Mouse (Mus musculus): Measurements from ENCODE around the gene Thrb. TPM values are rescaled to one million over a fixed set of nuclear protein-coding genes. Genes with fewer than 3 reads are reported as not detected.

Gene Thrb
- total and polyA plus RNA-seq, 3 experiments: not detected

- Histone ChIP-seq H3K9ac (ENCODE audit: control insufficient read depth, low read depth, low read length, poor library complexity, severe bottlenecking) (no peak overlapping the region), H3K79me2 (ENCODE audit: control insufficient read depth, insufficient read depth, low read length, poor library complexity) (no peaks in the 10 kb centered on the region), H3K36me3 (ENCODE audit: control insufficient read depth in 1 of 2, insufficient read depth in 2 of 2, low read length in 2 of 2) (no peaks in the 10 kb centered on the region), H3K9me3 (replicated peaks; ENCODE audit: insufficient read depth, low read length) (no peaks in the 10 kb centered on the region), H3K4me3 (ENCODE audit: control insufficient read depth in 1 of 2, insufficient read depth in 1 of 2, low read depth in 2 of 2, low read length in 2 of 2) (no peak overlapping the region), H3K4me1 (ENCODE audit: control insufficient read depth in 1 of 2, insufficient read depth in 2 of 2, low read length in 2 of 2) (no peaks in the 10 kb centered on the region), H3K27me3 (ENCODE audit: control insufficient read depth in 1 of 2, insufficient read depth in 2 of 2, low read length in 2 of 2) (no peaks in the 10 kb centered on the region), H3K27ac (ENCODE audit: control insufficient read depth, low read depth, low read length) (no peak overlapping the region)
- DNase-seq (ENCODE audit: low read depth, low spot score): no peak
- no peak for TF ChIP-seq ELF1 (IDR thresholded peaks at IDR 0.05; ENCODE audit: low read depth, low read length)
- TF ChIP-seq MAZ (IDR thresholded peaks at IDR 0.05; ENCODE audit: low read depth, low read length): no peak
- TF ChIP-seq NELFE (IDR thresholded peaks at IDR 0.05; ENCODE audit: low read depth, low read length): no peak
- no peak for TF ChIP-seq CTCF (IDR thresholded peaks at IDR 0.05 in 2 of 3, conservative IDR thresholded peaks at IDR 0.05 in 1 of 3; ENCODE audit: control insufficient read depth in 1 of 3, insufficient read depth in 1 of 3, low read depth in 2 of 3, low read length in 3 of 3, poor library complexity in 1 of 3, severe bottlenecking in 1 of 3)
- no peak for TF ChIP-seq TBP (IDR thresholded peaks at IDR 0.05; ENCODE audit: low read depth, low read length)
- no peak for TF ChIP-seq GATA1 (IDR thresholded peaks at IDR 0.05; ENCODE audit: low read depth, low read length)
- no peak for TF ChIP-seq NRF1 (IDR thresholded peaks at IDR 0.05; ENCODE audit: insufficient read depth, low read depth, low read length, poor library complexity, severe bottlenecking)
- no peak for TF ChIP-seq ZKSCAN1 (IDR thresholded peaks at IDR 0.05; ENCODE audit: low read depth, low read length)
- no peak for TF ChIP-seq E2F4 (IDR thresholded peaks at IDR 0.05; ENCODE audit: borderline replicate concordance, low read depth, low read length)
- no peak for TF ChIP-seq TCF12 (IDR thresholded peaks at IDR 0.05; ENCODE audit: low read depth, low read length)
- no peak for TF ChIP-seq UBTF (IDR thresholded peaks at IDR 0.05; ENCODE audit: borderline replicate concordance, insufficient read depth, low read depth, low read length)
- TF ChIP-seq MYC (IDR thresholded peaks at IDR 0.05; ENCODE audit: low read depth, low read length): no peak
- no peak for TF ChIP-seq ZMIZ1 (IDR thresholded peaks at IDR 0.05; ENCODE audit: low read depth, low read length)
- no peak for TF ChIP-seq KAT2A (conservative IDR thresholded peaks at IDR 0.05; ENCODE audit: low read depth, low read length)
- no peak for TF ChIP-seq USF1 (IDR thresholded peaks at IDR 0.05; ENCODE audit: low read depth, low read length)
- TF ChIP-seq POLR2AphosphoS2 (IDR thresholded peaks at IDR 0.05; ENCODE audit: low read length): no peak
- no peak for TF ChIP-seq MAX (IDR thresholded peaks at IDR 0.05; ENCODE audit: low read length)
- TF ChIP-seq POLR2A (IDR thresholded peaks at IDR 0.05; ENCODE audit: control insufficient read depth in 1 of 2, insufficient read depth in 1 of 2, low read depth in 1 of 2, low read length in 2 of 2, poor library complexity in 1 of 2): no peak
Measured at GRCm38 (mm10) chr14:18027867-18028266, 367.8 kb downstream of the Thrb start.

GRCm38 (mm10) chr14:18029181-18029932 lies 369.3 kb downstream of the Thrb start:
- TF ChIP-seq ZC3H11A (IDR thresholded peaks at IDR 0.05; ENCODE audit: low read depth, low read length) (no peak), JUND (IDR thresholded peaks at IDR 0.05; ENCODE audit: low read depth, low read length) (no peak), USF2 (IDR thresholded peaks at IDR 0.05; ENCODE audit: borderline replicate concordance in 1 of 2, insufficient read depth in 1 of 2, low read depth in 1 of 2, low read length in 2 of 2) (no peak), RCOR1 (IDR thresholded peaks at IDR 0.05; ENCODE audit: low read depth, low read length) (no peak), HCFC1 (IDR thresholded peaks at IDR 0.05; ENCODE audit: low read depth, low read length) (no peak), POLR2A (IDR thresholded peaks at IDR 0.05; ENCODE audit: control insufficient read depth in 1 of 2, insufficient read depth in 1 of 2, low read depth in 1 of 2, low read length in 2 of 2, poor library complexity in 1 of 2) (no peak), TAL1 (IDR thresholded peaks at IDR 0.05; ENCODE audit: low read length) (no peak), E2F4 (IDR thresholded peaks at IDR 0.05; ENCODE audit: borderline replicate concordance, low read depth, low read length) (no peak), MEF2A (IDR thresholded peaks at IDR 0.05; ENCODE audit: extremely low read depth, insufficient replicate concordance, low read depth, low read length, poor library complexity, severe bottlenecking) (no peak), TBP (IDR thresholded peaks at IDR 0.05; ENCODE audit: low read depth, low read length) (no peak), MAFK (IDR thresholded peaks at IDR 0.05; ENCODE audit: borderline replicate concordance, low read depth, low read length) (no peak), GATA1 (IDR thresholded peaks at IDR 0.05; ENCODE audit: low read depth, low read length) (no peak), CTCF (IDR thresholded peaks at IDR 0.05 in 2 of 3, conservative IDR thresholded peaks at IDR 0.05 in 1 of 3; ENCODE audit: control insufficient read depth in 1 of 3, insufficient read depth in 1 of 3, low read depth in 2 of 3, low read length in 3 of 3, poor library complexity in 1 of 3, severe bottlenecking in 1 of 3) (no peak)
- DNase-seq (ENCODE audit: low read depth, low spot score): no peak

More at GRCm38 (mm10) chr14:18029181-18029932, 369.3 kb downstream of the Thrb start:
- H3K4me1 ChIP-seq (ENCODE audit: control insufficient read depth in 1 of 2, insufficient read depth in 2 of 2, low read length in 2 of 2): no peaks in the 10 kb centered on the region
- H3K79me2 ChIP-seq (ENCODE audit: control insufficient read depth, insufficient read depth, low read length, poor library complexity): no peaks in the 10 kb centered on the region
- H3K9ac ChIP-seq (ENCODE audit: control insufficient read depth, low read depth, low read length, poor library complexity, severe bottlenecking): no peak overlapping the region
- H3K36me3 ChIP-seq (ENCODE audit: control insufficient read depth in 1 of 2, insufficient read depth in 2 of 2, low read length in 2 of 2): no peaks in the 10 kb centered on the region
- no peak overlapping the region for H3K4me3 ChIP-seq (ENCODE audit: control insufficient read depth in 1 of 2, insufficient read depth in 1 of 2, low read depth in 2 of 2, low read length in 2 of 2)
- no peaks in the 10 kb centered on the region for H3K27me3 ChIP-seq (ENCODE audit: control insufficient read depth in 1 of 2, insufficient read depth in 2 of 2, low read length in 2 of 2)
- no peaks in the 10 kb centered on the region for H3K9me3 ChIP-seq (replicated peaks; ENCODE audit: insufficient read depth, low read length)
- no peak overlapping the region for H3K27ac ChIP-seq (ENCODE audit: control insufficient read depth, low read depth, low read length)
